Mouse (Mus musculus) liver, embryonic 14.5 days (tissue): ENCODE data around the gene Entpd5. TPM values are rescaled to one million over a fixed set of nuclear protein-coding genes. Genes with fewer than 3 reads are reported as not detected.

Experiments
- ATAC-seq: fragments of 200-750 bp; cut with Nextera tagmentation; 2 replicates; pipeline ENCODE4 v1.8.0; 2017; ENCODE audit warnings: moderate number of reproducible peaks, mild to moderate bottlenecking, moderate library complexity; ENCODE audit not compliant: insufficient read depth
- DNase-seq, 3 experiments: peaks; one replicate each; pipeline ENCODE4 v3.0.0-alpha.2; 2012 to 2013; ENCODE audit warnings: low read depth in 3 of 3, low spot score in 3 of 3
- H3K27ac ChIP-seq: fragments of 300-500 bp; sonication (generic); 2 replicates; pipeline ENCODE4 v1.5.1; 2014; ENCODE audit warnings: moderate library complexity, mild to moderate bottlenecking, control low read depth, inconsistent platforms
- H3K27me3 ChIP-seq: fragments of 300-500 bp; sonication (generic); 2 replicates; pipeline ENCODE4 v1.6.1; 2014; ENCODE audit warnings: mild to moderate bottlenecking, low read length, moderate library complexity; ENCODE audit not compliant: control insufficient read depth, insufficient read depth
- H3K36me3 ChIP-seq: fragments of 300-500 bp; sonication (generic); replicated peaks from 2 replicates; pipeline ENCODE4 v1.6.1; 2014; ENCODE audit warnings: low read depth; ENCODE audit not compliant: control insufficient read depth, insufficient read depth
- H3K4me1 ChIP-seq, 2 experiments: fragments of 200-500 bp in 1 of 2; fragments of 300-500 bp in 1 of 2; sonication (generic) in 1 of 2; replicated peaks; 2 replicates each; pipeline ENCODE4 v1.6.1; 2012 to 2014; ENCODE audit warnings: antibody characterized with exemption in 1 of 2, inconsistent platforms in 1 of 2, low read length in 1 of 2; ENCODE audit not compliant: control insufficient read depth in 2 of 2, insufficient read depth in 2 of 2
- H3K4me2 ChIP-seq: fragments of 300-500 bp; sonication (generic); 2 replicates; pipeline ENCODE4 v1.6.1; 2014; ENCODE audit warnings: low read depth, mild to moderate bottlenecking, control low read depth, moderate library complexity
- H3K4me3 ChIP-seq, 2 experiments: fragments of 200-500 bp in 1 of 2; fragments of 300-500 bp in 1 of 2; sonication (generic) in 1 of 2; 2 replicates each; pipeline ENCODE4 v1.5.1; 2012 to 2014; ENCODE audit warnings: low read depth in 2 of 2, low read length in 2 of 2, mild to moderate bottlenecking in 2 of 2, control low read depth in 1 of 2, inconsistent platforms in 1 of 2, moderate library complexity in 1 of 2; ENCODE audit not compliant: insufficient read depth in 1 of 2
- H3K9ac ChIP-seq: fragments of 300-500 bp; sonication (generic); replicated peaks from 2 replicates; pipeline ENCODE4 v1.6.1; 2014; ENCODE audit warnings: mild to moderate bottlenecking, control low read depth, moderate library complexity
- H3K9me3 ChIP-seq: fragments of 300-500 bp; sonication (generic); 2 replicates; pipeline ENCODE4 v1.6.1; 2016; ENCODE audit warnings: low read length, mixed read lengths; ENCODE audit not compliant: control insufficient read depth
- CTCF ChIP-seq: IDR thresholded peaks from 2 replicates; pipeline ENCODE4 v1.5.1; 2016; ENCODE audit warnings: antibody characterized with exemption, low read depth, control low read depth
- EP300 ChIP-seq: IDR thresholded peaks from 2 replicates; pipeline ENCODE4 v1.6.1; 2016; ENCODE audit warnings: antibody characterized with exemption, low read depth
- WGBS: fragments of 180-500 bp; shearing (Covaris S2); extraction: QIAGEN DNeasy Blood & Tissue Kit; methylation state at CpG from one replicate; pipeline ENCODE4 v1.1.7; 2014; ENCODE audit not compliant: insufficient replicate concordance; 5-methylcytosine and 5-hydroxymethylcytosine counted together
- polyA plus RNA-seq, 2 experiments: library from polyadenylated mRNA; depleted of rRNA in 1 of 2; stranded (reverse) in 1 of 2; unstranded in 1 of 2; fragments of >200 nt; fragmentation: Nextera tagmentation in 1 of 2; extraction: Ambion mirVana in 1 of 2; gene quantifications; 2 replicates each; pipeline versions ENCODE4 v1.2.1 to v1.2.3; 2012 to 2014

Gene Entpd5
- polyA plus RNA-seq, 2 experiments = 4.9 to 10.2 TPM

DNA sequence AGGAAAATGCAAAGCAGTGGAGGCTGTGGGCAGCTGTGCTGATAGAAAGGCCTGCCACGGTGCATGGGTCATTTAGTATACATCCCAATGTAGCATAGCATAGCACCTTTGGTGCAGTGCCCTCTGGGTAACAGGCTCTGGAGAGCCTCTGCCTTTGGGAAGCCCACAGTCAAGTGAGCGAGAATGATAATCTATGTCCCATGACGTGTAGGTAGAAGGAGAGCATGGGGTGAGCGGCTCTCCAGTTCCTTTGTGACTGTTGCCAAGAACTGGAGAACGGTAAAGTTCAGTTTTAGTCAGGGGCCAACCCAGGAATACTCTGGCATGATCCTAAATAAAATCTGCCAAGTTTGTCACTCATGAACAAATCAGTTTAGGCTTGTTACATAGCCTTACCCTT is 37.2 kb downstream of the Entpd5 start:
- no peak for DNase-seq
- H3K27me3 ChIP-seq = no peaks in the 10 kb centered on the region
- no peaks in the 10 kb centered on the region for H3K9me3 ChIP-seq
- H3K4me3 ChIP-seq = no peak overlapping the region
- TF ChIP-seq EP300 = no peak
- TF ChIP-seq CTCF = no peak
- no peak overlapping the region for H3K27ac ChIP-seq
- H3K4me2 ChIP-seq = no peak overlapping the region
- no peak for ATAC-seq
- peaks cover 35% of the 10 kb centered on the region for H3K36me3 ChIP-seq
- H3K4me1 ChIP-seq = peaks cover 2 to 3% of the 10 kb centered on the region in 2 experiments; a peak in 1 of 4 replicates
- no peak overlapping the region for H3K9ac ChIP-seq
- 81% methylated on average over 5 of the region's 5 CpGs for WGBS

- Histone ChIP-seq H3K36me3 (peaks cover 22% of the 10 kb centered on the region), H3K9ac (no peak overlapping the region), H3K4me3 (no peak overlapping the region), H3K27ac (no peak overlapping the region), H3K4me1 (peaks cover 10 to 14% of the 10 kb centered on the region in 2 experiments), H3K9me3 (no peaks in the 10 kb centered on the region), H3K27me3 (no peaks in the 10 kb centered on the region), H3K4me2 (no peak overlapping the region)
- 59% methylated on average over 9 of the region's 9 CpGs for WGBS
- TF ChIP-seq CTCF = no peak
- no peak for TF ChIP-seq EP300
- ATAC-seq (no peak), DNase-seq (no peak)
Observed at GRCm38 (mm10) chr12:84366971-84367370, 41.9 kb downstream of the Entpd5 start.

GRCm38 (mm10) chr12:84365137-84365536 is 43.7 kb downstream of the Entpd5 start:
- no peaks in the 10 kb centered on the region for H3K9me3 ChIP-seq
- whole genome bisulfite sequencing = 85% methylated on average over 6 of the region's 6 CpGs
- no peak overlapping the region for H3K4me2 ChIP-seq
- H3K27me3 ChIP-seq = no peaks in the 10 kb centered on the region
- TF ChIP-seq CTCF (no peak), EP300 (no peak)
- peaks cover 20 to 24% of the 10 kb centered on the region in 2 experiments for H3K4me1 ChIP-seq
- no peak overlapping the region for H3K27ac ChIP-seq
- no peak for DNase-seq
- H3K36me3 ChIP-seq = peaks cover 11% of the 10 kb centered on the region
- no peak for ATAC-seq
- H3K4me3 ChIP-seq = no peak overlapping the region
- H3K9ac ChIP-seq = no peak overlapping the region

- WGBS = 67% methylated on average over 9 of the region's 9 CpGs
- TF ChIP-seq CTCF = no peak
- no peak for TF ChIP-seq EP300
Observed at GRCm38 (mm10) chr12:84364291-84364690, 44.5 kb downstream of the Entpd5 start.

GRCm38 (mm10) chr12:84362872-84363271 is 46.0 kb downstream of the Entpd5 start:
- Histone ChIP-seq H3K4me3 (peak overlapping the region in 1 of 2 experiments; percentile 84; a peak in 3 of 4 replicates), H3K4me1 (peaks cover 38 to 43% of the 10 kb centered on the region in 2 experiments), H3K36me3 (peaks cover 1% of the 10 kb centered on the region; the same call in 1 of the 2 replicates), H3K4me2 (peak overlapping the region; percentile 72), H3K9ac (peak overlapping the region; percentile 24; the same call in 1 of the 2 replicates), H3K27ac (no peak overlapping the region), H3K9me3 (no peaks in the 10 kb centered on the region), H3K27me3 (no peaks in the 10 kb centered on the region)
- DNase-seq = no peak
- no peak for ATAC-seq
- WGBS = 36% methylated on average over 2 of the region's 2 CpGs
- no peak for TF ChIP-seq EP300
- TF ChIP-seq CTCF = no peak

More at GRCm38 (mm10) chr12:84364291-84364690, 44.5 kb downstream of the Entpd5 start:
- Histone ChIP-seq H3K9ac (no peak overlapping the region), H3K4me1 (peaks cover 28 to 29% of the 10 kb centered on the region in 2 experiments), H3K27ac (no peak overlapping the region), H3K36me3 (peaks cover 10% of the 10 kb centered on the region; the same call in 1 of the 2 replicates), H3K4me3 (no peak overlapping the region), H3K27me3 (no peaks in the 10 kb centered on the region), H3K4me2 (no peak overlapping the region), H3K9me3 (no peaks in the 10 kb centered on the region)
- no peak for DNase-seq
- ATAC-seq = no peak
